Mouse (Mus musculus) megakaryocyte, embryonic 14.5 days (primary cell): ENCODE data around the gene Tenm3.

Source experiments
- FLI1 ChIP-seq: IDR thresholded peaks from 2 replicates; pipeline ENCODE4 v1.6.1; 2012; ENCODE audit warnings: low read length, inconsistent platforms, mixed read lengths
- GATA1 ChIP-seq: IDR thresholded peaks from 3 replicates; pipeline ENCODE4 v1.6.1; 2012; ENCODE audit warnings: mixed read lengths, low read length, inconsistent platforms, borderline replicate concordance

- TF ChIP-seq GATA1 (no peak), FLI1 (no peak)
Observed at GRCm38 (mm10) chr8:48437523-48438207, 406.1 kb downstream of the Tenm3 start.
